Mouse (Mus musculus) midbrain, embryonic 12.5 days (tissue): ENCODE data around the gene Samd5. TPM values are rescaled to one million over a fixed set of nuclear protein-coding genes. Genes with fewer than 3 reads are reported as not detected.

Source experiments
- ATAC-seq: fragments of 200-750 bp; cut with Nextera tagmentation; 2 replicates; pipeline ENCODE4 v1.8.0; 2017; ENCODE audit warnings: low read depth, moderate TSS enrichment, moderate library complexity; ENCODE audit not compliant: low FRiP score
- H3K27ac ChIP-seq: fragments of 300-500 bp; sonication (generic); replicated peaks from 2 replicates; pipeline ENCODE4 v1.5.1; 2016; ENCODE audit warnings: mild to moderate bottlenecking
- H3K27me3 ChIP-seq: fragments of 300-500 bp; sonication (generic); 2 replicates; pipeline ENCODE4 v1.6.1; 2016; ENCODE audit warnings: mild to moderate bottlenecking
- H3K36me3 ChIP-seq: fragments of 300-500 bp; sonication (generic); 2 replicates; pipeline ENCODE4 v1.6.1; 2016
- H3K4me1 ChIP-seq: fragments of 300-500 bp; sonication (generic); 2 replicates; pipeline ENCODE4 v1.6.1; 2016
- H3K4me2 ChIP-seq: fragments of 300-500 bp; sonication (generic); replicated peaks from 2 replicates; pipeline ENCODE4 v1.6.1; 2016; ENCODE audit warnings: mild to moderate bottlenecking, moderate library complexity
- H3K4me3 ChIP-seq: fragments of 300-500 bp; sonication (generic); 2 replicates; pipeline ENCODE4 v1.5.1; 2016; ENCODE audit warnings: mild to moderate bottlenecking
- H3K9ac ChIP-seq: fragments of 300-500 bp; sonication (generic); replicated peaks from 2 replicates; pipeline ENCODE4 v1.6.1; 2016; ENCODE audit warnings: mild to moderate bottlenecking, moderate library complexity
- H3K9me3 ChIP-seq: fragments of 300-500 bp; sonication (generic); 2 replicates; pipeline ENCODE4 v1.6.1; 2016; ENCODE audit warnings: mild to moderate bottlenecking
- WGBS: fragments of 180-500 bp; shearing (Covaris S2); methylation state at CpG from one replicate; pipeline ENCODE4 v1.1.7; 2016; 5-methylcytosine and 5-hydroxymethylcytosine counted together
- polyA plus RNA-seq: library from polyadenylated mRNA; unstranded; fragments of >200 nt; fragmentation: Nextera tagmentation; extraction: Ambion mirVana; gene quantifications from 2 replicates; pipeline ENCODE4 v1.2.1, GENCODE M21; 2016

Gene Samd5
- polyA plus RNA-seq, 1 experiment from 2014 or later: 9.5 TPM

DNA sequence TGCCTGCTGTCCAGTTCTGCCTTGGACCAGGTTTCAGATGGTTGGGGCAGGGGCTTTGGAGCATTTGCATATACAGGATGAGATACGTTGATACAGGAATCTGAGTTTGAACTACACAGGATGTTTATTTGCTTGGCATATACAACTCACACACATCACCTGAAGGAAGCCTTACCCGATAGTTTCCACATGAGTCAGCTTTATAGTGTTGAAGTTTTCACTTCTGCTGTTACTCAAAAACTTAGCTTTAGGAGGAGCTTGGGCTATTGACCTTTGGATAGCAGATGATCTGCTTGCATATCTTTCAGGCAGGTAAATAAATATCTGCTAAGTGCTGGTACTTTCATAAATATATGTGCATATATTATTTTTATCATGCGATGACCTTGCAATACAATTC, 28.6 kb downstream of the Samd5 start:
- 84% methylated on average over 3 of the region's 3 CpGs for WGBS
- Histone ChIP-seq H3K36me3 (no peaks in the 10 kb centered on the region), H3K9ac (no peak overlapping the region), H3K4me2 (no peak overlapping the region), H3K4me1 (peaks cover 14% of the 10 kb centered on the region), H3K4me3 (no peak overlapping the region), H3K27ac (no peak overlapping the region), H3K27me3 (no peaks in the 10 kb centered on the region), H3K9me3 (no peaks in the 10 kb centered on the region)
- no peak for ATAC-seq

GRCm38 (mm10) chr10:9643531-9643930, 31.5 kb downstream of the Samd5 start:
- H3K27ac ChIP-seq: no peak overlapping the region
- ATAC-seq: no peak
- 84% methylated on average over 6 of the region's 6 CpGs for WGBS
- no peak overlapping the region for H3K4me3 ChIP-seq
- H3K36me3 ChIP-seq: no peaks in the 10 kb centered on the region
- H3K9ac ChIP-seq: no peak overlapping the region
- H3K9me3 ChIP-seq: no peaks in the 10 kb centered on the region
- no peaks in the 10 kb centered on the region for H3K27me3 ChIP-seq
- peaks cover 10% of the 10 kb centered on the region; the same call in 1 of the 2 replicates for H3K4me1 ChIP-seq
- no peak overlapping the region for H3K4me2 ChIP-seq

DNA sequence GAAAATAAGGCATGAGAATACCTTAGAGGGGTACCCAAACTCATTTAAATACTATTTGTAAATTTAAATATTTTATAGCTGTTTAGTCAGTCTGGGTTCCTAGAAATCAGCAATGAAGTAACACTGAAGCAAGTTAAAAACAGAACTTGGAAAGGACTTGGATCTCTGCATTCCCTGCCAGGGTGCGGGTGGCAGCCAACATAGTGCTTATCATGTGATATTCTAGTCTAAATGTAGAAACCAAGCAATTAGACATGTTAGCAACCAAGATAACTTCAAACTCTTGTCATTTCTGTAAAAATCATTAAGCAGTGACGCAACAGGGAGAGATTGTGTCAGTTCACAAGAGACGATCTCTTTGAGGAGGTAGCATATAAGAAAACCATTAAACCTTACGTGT, 32.9 kb downstream of the Samd5 start:
- Histone ChIP-seq H3K27ac (no peak overlapping the region), H3K4me1 (peaks cover 6% of the 10 kb centered on the region; the same call in 1 of the 2 replicates), H3K9ac (no peak overlapping the region), H3K27me3 (no peaks in the 10 kb centered on the region; the same call in 1 of the 2 replicates), H3K9me3 (no peaks in the 10 kb centered on the region), H3K4me2 (no peak overlapping the region), H3K36me3 (no peaks in the 10 kb centered on the region), H3K4me3 (no peak overlapping the region)
- 94% methylated on average over 4 of the region's 4 CpGs for WGBS
- ATAC-seq: no peak

GRCm38 (mm10) chr10:9640678-9641077, 34.3 kb downstream of the Samd5 start:
- H3K27ac ChIP-seq: no peak overlapping the region
- no peaks in the 10 kb centered on the region; the same call in 1 of the 2 replicates for H3K27me3 ChIP-seq
- H3K9me3 ChIP-seq: no peaks in the 10 kb centered on the region
- H3K4me3 ChIP-seq: no peak overlapping the region
- WGBS: 82% methylated on average over 2 of the region's 2 CpGs
- ATAC-seq: no peak
- no peak overlapping the region for H3K4me2 ChIP-seq
- no peaks in the 10 kb centered on the region for H3K36me3 ChIP-seq
- H3K4me1 ChIP-seq: peaks cover 6% of the 10 kb centered on the region; the same call in 1 of the 2 replicates
- no peak overlapping the region for H3K9ac ChIP-seq

DNA sequence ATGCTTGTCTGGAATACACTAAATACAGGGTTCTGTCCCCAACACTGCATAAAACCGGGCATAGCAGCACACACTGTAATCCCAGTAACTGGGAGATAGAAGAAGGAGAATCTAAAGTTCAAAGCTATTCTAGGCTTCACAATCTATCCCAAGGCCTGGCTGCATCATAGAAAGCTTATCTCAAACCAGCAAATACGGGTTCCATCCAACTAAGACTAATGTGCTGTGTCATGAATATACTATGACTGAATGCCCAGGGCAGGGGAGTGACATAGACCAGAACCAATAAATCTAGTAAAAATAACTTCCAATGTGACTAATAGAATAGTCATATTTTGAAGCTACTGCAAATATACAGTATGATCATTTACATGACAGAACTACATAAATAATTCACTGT, 35.0 kb downstream of the Samd5 start:
- Histone ChIP-seq H3K4me1 (peaks cover 6% of the 10 kb centered on the region; the same call in 1 of the 2 replicates), H3K9me3 (no peaks in the 10 kb centered on the region), H3K4me3 (no peak overlapping the region), H3K36me3 (no peaks in the 10 kb centered on the region), H3K4me2 (no peak overlapping the region), H3K27ac (no peak overlapping the region), H3K27me3 (no peaks in the 10 kb centered on the region; the same call in 1 of the 2 replicates), H3K9ac (no peak overlapping the region)
- WGBS: 74% methylated on average over 2 of the region's 2 CpGs
- no peak for ATAC-seq

- H3K9ac ChIP-seq: no peak overlapping the region
- H3K4me1 ChIP-seq: peaks cover 15% of the 10 kb centered on the region
- no peak overlapping the region for H3K4me2 ChIP-seq
- ATAC-seq: 0 out of 2 replicates have a peak, but pooled peaks have one; percentile 19
- no peaks in the 10 kb centered on the region for H3K27me3 ChIP-seq
- H3K36me3 ChIP-seq: no peaks in the 10 kb centered on the region
- WGBS: 3% methylated on average over 1 of the region's 1 CpGs
- no peak overlapping the region for H3K4me3 ChIP-seq
- H3K9me3 ChIP-seq: no peaks in the 10 kb centered on the region
- no peak overlapping the region for H3K27ac ChIP-seq
These were observed 49.7 kb downstream of the Samd5 start for GRCm38 (mm10) chr10:9625356-9625755.

DNA sequence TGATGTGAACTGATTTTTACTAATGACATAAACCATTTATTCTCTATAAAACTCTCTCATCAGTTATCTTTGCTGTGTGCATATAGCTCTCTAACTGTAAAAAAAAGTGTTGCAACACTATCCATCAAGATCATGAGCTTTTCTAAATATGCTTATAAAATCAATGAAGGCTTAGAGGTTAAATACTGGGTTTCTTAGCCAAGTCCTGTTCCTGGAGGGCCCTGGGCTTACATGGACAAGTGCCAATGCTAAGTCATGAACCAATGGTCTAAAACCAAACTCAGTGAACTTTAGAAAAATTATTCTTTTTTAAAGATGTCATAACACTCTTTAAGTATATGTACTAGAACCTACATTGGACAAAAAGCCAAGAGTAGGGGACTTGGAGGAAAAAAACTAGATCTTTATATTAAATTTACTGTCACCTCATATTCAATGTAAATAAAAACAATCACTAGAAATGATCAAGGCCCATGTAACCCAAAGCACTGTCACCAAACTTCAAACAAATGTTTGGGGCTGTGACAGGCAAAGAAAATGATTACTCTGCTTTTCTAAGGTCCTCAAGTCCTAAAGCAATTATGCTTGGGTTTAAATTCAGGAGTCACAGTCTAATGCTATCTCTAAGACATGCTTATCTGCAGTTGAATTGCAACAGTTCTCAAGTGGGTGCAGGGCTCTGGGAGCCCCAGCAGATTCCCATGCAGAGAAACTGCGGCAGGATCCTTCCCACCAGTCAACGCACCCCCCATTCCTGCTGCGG, 52.9 kb downstream of the Samd5 start:
- no peaks in the 10 kb centered on the region for H3K27me3 ChIP-seq

DNA sequence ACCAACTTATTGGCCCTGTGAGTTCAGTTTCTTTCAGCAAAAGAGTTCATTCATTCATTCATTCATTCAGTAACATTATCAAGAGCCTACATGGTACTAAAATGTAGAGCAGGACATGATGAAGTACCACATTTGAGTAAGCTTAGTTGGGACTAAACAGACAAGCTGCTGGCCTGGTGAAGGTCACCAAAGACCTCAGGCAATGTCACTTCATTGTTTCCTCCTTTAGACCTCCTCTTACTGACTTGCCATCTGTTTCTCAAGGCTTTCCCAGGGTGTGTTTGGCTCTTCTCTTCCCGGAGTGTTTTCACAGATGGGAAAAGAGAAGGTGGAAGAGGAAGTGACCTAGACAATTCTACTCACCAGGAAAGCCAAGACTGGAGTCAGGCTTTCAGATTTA, 54.0 kb downstream of the Samd5 start:
- H3K9me3 ChIP-seq: no peaks in the 10 kb centered on the region
- H3K4me2 ChIP-seq: no peak overlapping the region
- H3K27ac ChIP-seq: no peak overlapping the region
- H3K4me1 ChIP-seq: peaks cover 8% of the 10 kb centered on the region
- ATAC-seq: no peak
- no peaks in the 10 kb centered on the region for H3K36me3 ChIP-seq
- no peak overlapping the region for H3K9ac ChIP-seq
- no peaks in the 10 kb centered on the region for H3K27me3 ChIP-seq
- WGBS: 56% methylated on average over 1 of the region's 1 CpGs
- H3K4me3 ChIP-seq: no peak overlapping the region

More for the DNA sequence above, 52.9 kb downstream of the Samd5 start:
- 91% methylated on average over 3 of the region's 3 CpGs for WGBS
- Histone ChIP-seq H3K27ac (no peak overlapping the region), H3K9ac (no peak overlapping the region), H3K4me2 (no peak overlapping the region), H3K4me1 (peaks cover 8% of the 10 kb centered on the region), H3K4me3 (no peak overlapping the region), H3K9me3 (no peaks in the 10 kb centered on the region), H3K36me3 (no peaks in the 10 kb centered on the region)
- ATAC-seq: no peak

- ATAC-seq: no peak
- no peaks in the 10 kb centered on the region for H3K36me3 ChIP-seq
- no peak overlapping the region for H3K27ac ChIP-seq
- H3K4me1 ChIP-seq: no peaks in the 10 kb centered on the region
- H3K27me3 ChIP-seq: no peaks in the 10 kb centered on the region
- no peak overlapping the region for H3K4me2 ChIP-seq
- no peak overlapping the region for H3K4me3 ChIP-seq
- H3K9ac ChIP-seq: no peak overlapping the region
- no peaks in the 10 kb centered on the region for H3K9me3 ChIP-seq
These were observed 60.0 kb downstream of the Samd5 start for GRCm38 (mm10) chr10:9615009-9615408.

DNA sequence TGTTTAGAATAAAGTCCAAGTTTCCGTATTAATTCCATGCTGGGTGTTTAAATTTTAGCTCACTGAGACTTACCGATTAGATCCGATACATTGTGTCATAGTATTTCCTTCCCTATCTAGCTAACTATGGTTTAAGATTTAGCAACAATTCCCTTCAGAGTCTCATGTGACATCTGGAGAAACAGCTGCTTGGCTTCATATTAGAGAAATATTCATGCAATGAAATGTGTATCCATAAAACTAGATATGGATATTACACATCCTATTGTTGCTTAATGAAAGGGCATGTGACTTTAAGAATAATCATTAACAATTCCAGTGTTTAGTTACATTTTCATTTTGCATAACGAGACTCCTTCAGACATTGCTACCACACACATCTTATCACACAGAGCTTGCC, 66.2 kb downstream of the Samd5 start:
- Histone ChIP-seq H3K4me1 (no peaks in the 10 kb centered on the region), H3K36me3 (no peaks in the 10 kb centered on the region), H3K4me2 (no peak overlapping the region), H3K9me3 (no peaks in the 10 kb centered on the region), H3K4me3 (no peak overlapping the region), H3K9ac (no peak overlapping the region), H3K27ac (no peak overlapping the region), H3K27me3 (no peaks in the 10 kb centered on the region)
- no peak for ATAC-seq
- 90% methylated on average over 4 of the region's 4 CpGs for WGBS

DNA sequence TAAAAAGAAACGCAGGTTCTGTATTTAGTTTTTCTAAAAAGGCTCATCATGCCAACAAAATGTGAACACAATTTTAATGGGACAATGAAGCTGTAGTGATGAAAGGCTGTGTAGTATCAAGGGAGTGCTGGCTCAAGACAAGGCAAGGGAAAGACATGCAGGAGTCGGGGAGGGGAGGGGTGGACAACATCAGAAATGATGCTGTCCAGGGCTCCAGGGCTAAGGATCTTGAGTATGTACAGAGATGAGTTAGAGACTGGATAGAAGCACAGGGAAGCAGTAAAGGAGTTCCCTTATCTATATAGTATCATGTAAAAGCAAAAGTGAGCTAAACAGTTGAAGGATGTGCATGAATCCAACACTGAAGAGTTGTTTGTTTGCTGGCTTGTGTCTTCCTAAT, 67.9 kb downstream of the Samd5 start:
- no peak overlapping the region for H3K4me2 ChIP-seq
- no peaks in the 10 kb centered on the region for H3K9me3 ChIP-seq
- H3K4me3 ChIP-seq: no peak overlapping the region
- WGBS: 99% methylated on average over 2 of the region's 2 CpGs
- H3K36me3 ChIP-seq: no peaks in the 10 kb centered on the region
- no peak overlapping the region for H3K9ac ChIP-seq
- no peak for ATAC-seq
- no peaks in the 10 kb centered on the region for H3K27me3 ChIP-seq
- no peak overlapping the region for H3K27ac ChIP-seq
- no peaks in the 10 kb centered on the region for H3K4me1 ChIP-seq

- no peak overlapping the region for H3K4me3 ChIP-seq
- WGBS: 76% methylated on average over 5 of the region's 5 CpGs
- no peak for ATAC-seq
These were observed 69.4 kb downstream of the Samd5 start for GRCm38 (mm10) chr10:9605635-9606034.

GRCm38 (mm10) chr10:9603290-9603689, 71.7 kb downstream of the Samd5 start:
- 76% methylated on average over 5 of the region's 5 CpGs for WGBS
- H3K4me2 ChIP-seq: no peak overlapping the region
- H3K4me3 ChIP-seq: no peak overlapping the region
- ATAC-seq: no peak
- no peaks in the 10 kb centered on the region for H3K27me3 ChIP-seq
- no peaks in the 10 kb centered on the region for H3K9me3 ChIP-seq
- no peaks in the 10 kb centered on the region for H3K4me1 ChIP-seq
- no peak overlapping the region for H3K9ac ChIP-seq
- H3K36me3 ChIP-seq: no peaks in the 10 kb centered on the region
- no peak overlapping the region for H3K27ac ChIP-seq

More at GRCm38 (mm10) chr10:9605635-9606034, 69.4 kb downstream of the Samd5 start:
- Histone ChIP-seq H3K36me3 (no peaks in the 10 kb centered on the region), H3K27ac (no peak overlapping the region), H3K9me3 (no peaks in the 10 kb centered on the region), H3K27me3 (no peaks in the 10 kb centered on the region), H3K4me1 (no peaks in the 10 kb centered on the region), H3K9ac (no peak overlapping the region), H3K4me2 (no peak overlapping the region)
